Mouse (Mus musculus) left cerebral cortex, adult 9 months (tissue): ENCODE measurements at regions not wholly inside any gene's neighbourhood (a gene's known extent, or its start where the extent isn't known, plus 50 kb on each side); places are given as distances from the start of the nearest gene placed in this dataset.

ENCODE experiments used
- DNase-seq, 2 experiments: peaks; one replicate each; pipeline ENCODE4 v3.0.0; 2022; ENCODE audit warnings: low spot score in 2 of 2

DNA sequence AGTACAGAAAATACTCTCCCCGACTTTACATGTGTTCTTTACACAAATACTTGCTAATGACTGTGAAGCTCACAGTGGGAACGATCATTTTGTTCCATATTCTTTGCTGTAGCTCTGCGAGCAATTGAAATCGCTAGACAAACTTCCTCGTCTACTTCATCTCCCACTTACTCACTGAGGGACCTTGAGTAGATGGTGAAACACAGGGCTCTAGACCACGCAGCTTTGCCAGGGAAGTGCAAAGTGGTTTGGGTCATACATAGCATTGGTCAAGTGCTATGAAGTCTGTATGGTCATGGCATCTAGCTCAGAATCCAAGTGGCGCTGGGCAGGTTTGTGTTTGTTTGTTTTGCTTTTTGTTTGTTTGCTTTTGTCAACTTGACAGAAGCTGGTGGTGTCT is 1174.0 kb upstream of the A1bg start:
- DNase-seq: no peak

DNA sequence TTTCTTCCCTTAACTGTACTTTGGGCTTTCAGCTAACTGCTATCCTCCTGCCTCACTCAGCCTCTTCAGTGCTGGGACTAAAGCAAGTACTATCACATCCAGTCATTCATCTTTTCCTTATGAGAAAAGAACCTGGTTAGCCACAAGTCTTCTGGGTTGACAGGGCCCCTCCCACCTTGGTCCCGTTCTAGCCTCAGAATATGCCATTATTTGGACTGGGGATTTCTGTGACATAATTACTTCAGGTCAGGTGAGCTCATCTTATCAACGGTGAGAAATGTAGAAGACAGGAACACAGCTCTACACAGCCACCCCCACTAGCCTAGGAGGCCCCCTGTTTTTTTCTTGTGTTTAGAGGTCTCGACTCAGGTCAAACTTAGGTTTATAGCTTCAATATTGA is 1172.4 kb upstream of the A1bg start:
- DNase-seq: no peak

DNA sequence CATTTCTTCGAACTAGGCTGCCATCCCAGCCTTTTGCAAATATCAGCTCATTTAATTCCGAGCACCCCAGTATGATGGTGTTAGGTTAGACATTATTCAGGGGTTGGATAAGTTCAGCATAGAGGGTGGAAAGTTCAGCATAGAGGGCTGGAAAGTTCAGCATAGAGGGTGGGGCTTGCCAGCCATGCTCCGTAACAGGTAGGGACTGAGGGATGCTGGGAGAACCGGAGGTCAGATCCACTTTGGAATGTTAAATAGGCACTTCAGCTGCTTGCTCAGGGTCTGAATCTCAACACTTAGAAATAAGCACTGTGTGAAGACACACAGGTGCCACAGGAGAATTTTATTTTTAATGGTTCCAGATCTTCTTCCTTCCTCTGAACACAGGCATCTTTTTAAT is 1170.9 kb upstream of the A1bg start:
- no peak for DNase-seq

DNA sequence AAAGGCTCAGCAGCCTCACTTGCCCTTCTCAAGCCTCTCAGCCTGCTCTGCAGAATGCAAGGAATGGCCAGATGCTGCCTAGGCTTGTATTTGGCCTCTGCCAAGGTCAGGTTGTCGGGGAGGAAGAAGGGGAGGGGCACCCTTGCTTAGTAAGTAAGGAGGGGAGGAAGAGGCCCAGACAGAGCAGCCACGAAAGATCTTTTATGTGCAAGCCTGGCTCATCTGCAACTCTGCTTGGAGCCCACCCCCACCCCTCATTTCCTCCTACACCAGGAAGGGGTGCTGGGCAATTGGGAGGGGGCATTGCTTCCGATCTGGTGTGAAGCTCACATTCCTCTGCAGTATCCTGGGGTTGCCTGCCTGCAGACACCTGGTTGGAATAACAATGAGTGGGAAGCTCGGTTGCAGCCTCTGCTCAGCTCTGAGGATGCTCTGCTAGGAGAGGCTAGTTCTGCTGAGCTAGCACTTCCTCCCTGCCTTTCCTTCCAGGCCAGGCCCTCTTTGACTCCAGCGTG is 1169.9 kb upstream of the A1bg start:
- DNase-seq: no peak

DNA sequence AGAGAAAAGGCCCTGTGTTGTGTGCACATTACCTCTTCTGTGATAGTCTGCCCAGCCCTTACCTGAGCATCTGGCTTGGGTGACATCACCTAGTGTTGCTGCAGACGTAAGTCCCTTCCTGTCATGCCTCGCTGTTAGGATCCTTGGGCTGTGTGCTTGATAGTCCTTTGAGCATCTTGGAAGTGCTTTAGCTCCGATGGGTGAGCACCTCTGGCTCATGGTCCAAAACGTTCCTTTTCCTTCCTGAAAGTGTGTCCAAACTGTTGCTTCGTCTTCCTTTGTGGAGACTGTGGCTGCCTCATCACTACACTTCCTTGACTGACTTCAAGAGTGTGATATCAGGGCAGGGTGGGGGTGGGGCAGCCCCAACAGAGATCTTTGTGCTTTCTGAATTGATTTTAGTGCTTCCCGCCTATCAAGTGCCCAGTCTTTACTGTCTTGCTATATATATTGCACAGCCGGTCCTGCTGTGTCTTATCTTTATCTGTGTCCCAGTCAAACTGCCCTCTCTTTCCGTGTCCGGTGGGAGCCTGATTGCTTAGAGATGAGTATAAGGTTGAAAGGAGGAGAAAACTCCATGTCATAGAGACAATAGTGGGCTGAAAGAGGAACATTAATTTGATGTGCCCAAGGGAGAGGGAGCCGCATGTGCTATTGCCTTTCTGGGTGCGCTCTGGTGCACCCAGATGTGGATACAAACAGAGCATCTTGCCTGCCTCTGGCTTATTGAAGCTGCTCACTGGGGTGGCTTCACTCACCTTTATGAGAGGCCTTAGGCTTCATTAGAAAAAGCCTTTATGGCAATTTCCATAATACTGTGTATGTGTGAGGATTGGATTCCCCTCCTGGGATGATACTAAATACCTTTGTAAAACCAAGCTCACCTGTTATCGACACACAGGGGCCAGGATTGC is 1169.2 kb upstream of the A1bg start:
- DNase-seq: no peak

DNA sequence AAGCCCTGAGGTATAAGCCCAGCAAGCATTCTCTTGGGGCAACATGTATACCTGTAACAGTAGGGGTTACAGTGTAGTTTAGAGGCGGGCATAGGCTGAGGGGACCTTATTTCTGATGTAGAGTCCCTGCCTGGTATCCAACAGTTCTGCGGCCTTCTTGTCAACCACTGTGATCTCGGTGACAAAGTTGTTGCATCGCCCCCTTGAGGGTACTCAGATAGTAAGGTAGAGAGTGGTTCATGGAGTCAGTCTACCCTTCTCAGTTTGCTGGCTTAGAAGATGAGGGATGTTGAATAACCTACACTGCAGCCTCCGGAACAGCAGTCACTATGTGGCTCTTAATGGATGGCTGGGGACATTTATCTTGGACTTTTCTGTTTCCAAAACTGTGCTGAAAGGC is 1168.3 kb upstream of the A1bg start:
- DNase-seq: no peak

DNA sequence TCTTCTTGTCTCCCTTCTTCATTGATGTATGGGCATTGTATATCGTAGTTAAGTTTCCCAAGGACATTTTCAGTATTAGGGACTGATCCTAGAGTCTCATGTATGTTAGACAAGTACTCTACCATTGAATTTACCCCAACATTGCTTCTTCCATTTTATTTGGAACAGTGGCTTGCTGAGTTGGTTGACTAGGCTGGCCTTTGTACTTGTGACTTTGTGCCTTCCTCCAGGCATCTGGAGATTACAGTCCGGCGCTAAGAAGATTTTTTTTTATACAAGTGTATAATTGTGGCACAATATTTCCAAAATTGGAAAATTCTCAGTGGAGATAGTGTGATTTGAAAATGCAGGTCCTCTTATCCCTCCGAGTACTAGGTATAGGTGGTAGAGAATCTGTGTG is 1165.5 kb upstream of the A1bg start:
- DNase-seq: no peak

DNA sequence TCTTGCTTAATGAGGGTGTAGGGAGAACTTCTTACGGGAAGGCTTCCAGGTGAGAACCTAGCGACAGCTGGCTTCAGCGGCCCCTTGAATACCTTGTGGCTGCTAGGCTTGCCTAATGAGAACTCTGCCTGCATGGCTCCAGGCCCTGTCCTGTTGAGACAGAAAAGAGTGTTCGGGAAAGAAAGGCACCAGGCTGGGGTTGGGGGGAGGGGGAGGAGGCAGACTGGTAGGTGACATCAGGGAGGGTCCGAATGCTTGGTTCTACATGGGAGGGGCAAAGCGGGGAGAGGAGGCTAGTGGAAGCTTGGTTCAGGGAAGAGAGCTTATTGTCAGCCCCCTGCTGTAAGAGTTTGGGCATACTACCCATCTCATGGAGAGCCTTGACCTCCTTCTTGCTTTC is 1164.9 kb upstream of the A1bg start:
- DNase-seq: no peak

DNA sequence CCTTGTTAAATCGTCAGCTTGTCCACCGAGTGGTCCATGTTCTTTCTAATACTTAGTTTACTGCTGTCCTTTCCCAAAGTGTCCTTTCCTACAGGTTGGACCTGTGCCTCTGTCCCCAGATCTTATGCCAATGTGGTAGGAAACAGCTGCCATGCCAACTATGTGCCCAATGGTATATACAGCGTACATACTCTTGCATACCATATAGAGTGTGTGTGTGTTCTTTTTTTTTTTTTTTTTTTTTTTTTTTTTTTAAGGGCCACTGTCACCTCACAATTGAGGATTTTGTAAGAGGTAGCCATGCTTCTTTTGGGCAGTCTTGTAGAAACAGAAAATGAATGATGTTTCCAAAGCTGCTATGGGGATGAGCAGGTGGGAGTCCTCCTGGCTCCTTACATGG is 1163.2 kb upstream of the A1bg start:
- no peak for DNase-seq

DNA sequence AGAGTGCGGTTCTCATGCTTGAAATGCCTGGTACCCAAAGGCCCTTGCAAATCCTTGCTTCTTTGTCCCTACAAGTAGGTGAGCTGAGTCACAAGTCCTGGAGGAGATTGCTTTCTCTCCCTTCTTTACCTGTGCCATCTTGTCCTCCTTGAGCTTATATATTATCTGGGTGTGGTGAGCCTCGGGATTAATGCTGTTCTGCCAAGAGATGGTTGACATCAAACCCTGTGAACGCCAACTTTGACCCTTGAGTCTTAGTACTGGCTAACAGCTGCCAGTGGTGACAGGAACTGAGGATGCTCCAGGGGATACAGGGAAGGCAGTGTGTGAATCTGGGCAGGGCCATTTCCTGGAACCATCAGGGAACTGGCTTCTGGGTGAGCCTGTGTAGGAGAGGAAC is 1160.5 kb upstream of the A1bg start:
- DNase-seq: no peak

DNA sequence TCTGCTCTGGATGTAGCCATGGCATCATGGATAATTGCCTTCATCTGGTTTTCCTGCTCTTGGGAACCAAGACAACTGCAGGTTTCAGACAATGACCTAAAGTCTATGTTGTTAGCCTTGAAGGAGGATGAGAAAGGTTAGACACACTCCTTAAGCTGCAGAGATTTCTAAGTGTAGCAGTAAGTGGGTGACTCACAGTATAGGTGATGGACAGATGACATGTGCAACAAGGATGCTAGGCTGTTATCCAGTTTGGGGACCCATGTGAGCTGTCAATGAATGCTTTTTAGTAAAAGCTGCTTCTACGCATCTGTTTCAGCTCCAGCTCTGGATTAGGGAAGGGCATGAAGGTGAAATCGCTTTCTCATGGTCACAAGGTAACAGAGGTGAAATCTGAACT is 1159.7 kb upstream of the A1bg start:
- DNase-seq: no peak

DNA sequence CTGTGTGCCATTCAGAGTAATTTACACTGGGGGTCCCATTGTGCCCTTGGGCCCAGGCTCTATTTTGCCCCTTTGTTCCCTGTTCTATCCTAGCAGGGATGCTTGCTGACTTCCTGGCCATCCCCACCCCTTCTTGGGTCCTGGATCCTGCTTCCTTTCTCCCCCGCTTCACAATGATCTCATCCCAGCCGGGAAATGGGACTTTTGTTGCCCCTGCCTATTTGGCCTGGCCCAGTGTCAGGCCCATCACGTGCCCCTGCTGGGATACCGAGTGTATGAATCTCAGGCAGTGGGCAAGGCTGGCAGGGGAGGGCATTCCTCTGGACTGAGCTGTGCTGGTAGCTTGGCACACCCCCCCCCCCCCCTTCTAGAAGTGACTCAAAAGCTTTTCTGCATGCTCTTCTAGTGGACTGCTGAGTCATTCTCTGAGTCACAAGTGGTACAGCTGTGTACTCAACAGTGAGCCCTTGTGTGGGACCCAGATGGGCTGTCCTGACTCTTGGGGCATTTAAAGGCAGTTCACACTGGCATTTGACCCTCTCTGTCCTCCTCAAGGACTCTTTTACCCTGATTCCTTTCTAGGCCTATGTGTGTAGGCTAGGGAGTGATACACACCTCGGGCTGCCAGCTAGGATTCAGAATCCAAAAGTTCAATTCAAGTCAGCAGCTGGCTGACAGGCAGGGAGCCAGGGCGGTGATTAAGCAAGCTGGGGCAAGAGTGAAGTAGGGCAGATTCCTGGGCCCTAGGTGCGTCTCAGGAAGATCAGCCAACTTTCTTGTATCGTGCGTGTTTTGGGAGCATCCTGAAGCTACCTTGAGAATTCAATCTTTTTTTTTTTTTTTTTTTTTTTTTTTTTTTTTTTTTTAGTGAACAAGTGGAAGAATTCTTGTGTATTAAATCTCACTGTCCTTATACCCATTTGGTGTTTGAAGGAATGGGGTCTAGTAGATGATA is 1156.6 kb upstream of the A1bg start:
- peak; percentile 63 to 77 for DNase-seq

DNA sequence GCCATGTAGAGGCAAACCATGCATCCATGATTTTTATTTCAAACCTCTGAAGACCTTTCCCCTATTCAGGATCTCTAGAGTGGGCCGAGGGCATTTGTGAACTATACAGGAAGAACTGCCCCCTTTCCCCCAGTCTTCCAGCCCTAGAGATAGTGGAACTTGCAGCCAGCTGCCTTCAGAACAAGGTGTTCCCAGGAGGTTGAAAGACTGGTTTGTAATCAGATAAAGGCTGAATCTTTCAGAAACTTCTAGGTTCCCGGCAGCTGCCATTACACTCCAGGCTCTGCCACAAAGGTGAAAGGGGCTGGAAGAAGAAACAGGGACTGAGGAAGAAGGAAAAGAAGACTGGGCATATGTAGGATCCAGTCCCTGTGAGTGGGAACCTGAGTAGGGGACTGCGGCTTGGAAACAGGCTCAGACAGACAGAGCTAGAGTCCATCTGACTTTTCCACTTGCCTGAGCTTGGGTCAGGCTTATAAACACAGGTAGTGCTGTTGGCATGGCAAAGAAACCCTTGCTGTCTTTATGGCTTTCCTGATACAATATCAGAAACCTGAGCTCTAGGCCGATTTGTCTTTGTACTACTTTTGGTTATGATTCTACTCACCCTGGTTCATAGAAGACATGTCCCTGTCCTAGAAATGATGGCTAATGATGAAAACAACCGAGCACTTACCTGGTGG is 1153.9 kb upstream of the A1bg start:
- DNase-seq: no peak

DNA sequence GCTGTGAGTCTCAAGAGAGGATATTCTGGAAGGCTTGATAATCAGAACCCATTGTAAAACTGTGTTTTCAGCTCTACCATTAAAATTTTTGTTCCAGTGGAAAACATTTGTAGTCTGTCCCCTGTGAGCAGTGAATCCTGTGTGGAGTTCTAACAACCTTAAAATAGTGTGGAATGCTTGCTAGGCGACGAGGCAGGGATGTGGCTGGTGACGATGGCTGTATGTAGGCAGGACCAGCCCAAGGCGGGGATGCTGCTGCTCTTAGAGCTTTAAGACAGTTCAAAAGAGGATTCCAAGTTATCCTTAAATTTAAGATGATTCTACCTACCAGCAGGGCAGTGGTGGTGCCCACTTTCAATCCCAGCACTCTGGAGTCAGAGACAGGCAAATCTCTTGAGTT is 1151.9 kb upstream of the A1bg start:
- no peak for DNase-seq

DNA sequence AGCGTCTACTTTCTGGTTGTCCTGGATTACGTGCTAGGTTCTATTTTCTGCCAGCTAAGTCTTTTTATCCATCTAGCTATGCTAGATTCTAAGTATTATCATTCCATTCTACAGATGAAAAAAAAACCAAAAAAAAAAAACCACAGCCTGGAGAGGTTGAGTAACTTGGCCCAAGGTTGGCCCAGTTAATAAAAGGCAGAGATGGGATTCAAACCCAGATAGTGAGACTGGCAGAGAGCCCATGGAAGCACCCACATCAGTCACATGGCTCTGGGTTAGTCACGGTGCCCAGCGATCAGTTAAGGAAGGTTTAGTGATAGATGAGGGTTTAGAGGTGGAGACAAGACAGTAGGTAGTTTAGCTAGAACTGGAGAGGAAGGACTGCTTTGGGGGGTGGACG is 1150.8 kb upstream of the A1bg start:
- no peak for DNase-seq

DNA sequence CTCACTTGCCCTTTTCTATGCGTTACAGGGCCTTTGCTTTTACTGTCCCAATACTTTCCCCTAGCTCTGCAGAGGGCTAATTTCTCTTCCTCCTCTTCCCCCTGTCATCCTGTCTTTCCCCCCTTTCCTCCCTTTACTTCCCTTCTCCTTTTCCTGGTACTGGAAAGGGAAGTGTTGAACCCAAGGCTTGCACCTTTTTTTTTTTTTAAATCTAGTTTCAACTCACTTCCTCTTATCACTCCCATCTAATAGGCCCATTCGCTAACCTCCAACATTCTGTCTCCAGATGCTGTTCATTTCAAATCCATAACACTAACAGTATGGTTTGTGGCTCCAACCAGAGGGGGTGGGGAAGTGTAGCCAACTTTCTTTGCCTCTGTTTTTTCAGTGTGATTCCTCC is 1148.5 kb upstream of the A1bg start:
- no peak for DNase-seq

DNA sequence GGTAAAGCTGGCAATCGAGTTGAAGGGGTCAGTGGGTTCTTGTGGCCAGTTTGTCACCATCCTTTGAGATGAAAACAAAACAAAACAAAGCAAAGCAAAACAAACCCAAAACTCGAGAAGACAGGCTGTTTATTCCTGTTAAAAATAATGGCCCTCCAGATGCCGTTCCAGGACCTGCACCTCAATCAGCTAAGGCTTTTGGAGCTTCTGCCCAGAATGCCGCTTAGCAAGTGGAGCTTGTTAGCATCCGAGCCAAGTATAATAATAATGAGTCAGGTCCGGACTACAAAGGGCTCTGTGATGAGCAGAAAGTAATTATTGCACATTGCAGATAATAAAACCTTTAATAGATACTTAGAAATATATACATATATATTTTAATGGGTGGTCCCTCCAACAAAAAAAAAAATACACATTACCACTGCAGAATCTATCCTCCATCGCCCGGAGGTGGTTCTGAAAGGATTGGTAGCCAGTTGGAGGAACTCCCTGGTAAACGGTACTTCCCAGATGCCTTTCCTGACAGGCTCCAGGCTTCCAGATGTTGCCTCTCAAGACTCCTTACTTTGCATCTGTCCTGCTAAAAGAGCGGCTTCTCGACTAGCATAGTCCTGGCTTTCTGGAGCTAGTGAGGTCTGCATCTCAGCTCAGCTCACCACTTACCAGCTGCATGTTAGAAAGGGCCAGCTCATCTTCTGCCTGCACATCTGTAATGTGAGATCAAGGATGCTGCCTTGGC is 1145.8 kb upstream of the A1bg start:
- no peak for DNase-seq

DNA sequence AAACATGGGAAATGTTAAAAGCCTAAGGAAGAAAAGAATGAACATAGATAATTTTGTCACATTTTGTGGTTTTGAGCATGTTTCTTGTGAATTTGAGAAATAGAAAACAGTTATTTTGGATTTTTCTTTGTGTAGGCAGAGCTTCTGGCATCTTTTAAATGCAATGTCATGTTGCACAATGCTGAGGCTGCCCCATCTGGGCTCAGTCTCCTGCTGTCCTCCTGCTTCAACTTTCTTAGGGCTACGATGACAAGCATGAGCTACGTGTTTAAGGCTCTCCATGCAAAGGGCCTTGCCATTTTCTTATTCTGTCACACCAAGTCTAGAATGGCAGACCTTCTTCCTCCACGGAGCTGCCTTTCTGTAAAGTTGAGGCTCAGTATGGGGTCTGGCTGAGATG is 1141.6 kb upstream of the A1bg start:
- DNase-seq: no peak

DNA sequence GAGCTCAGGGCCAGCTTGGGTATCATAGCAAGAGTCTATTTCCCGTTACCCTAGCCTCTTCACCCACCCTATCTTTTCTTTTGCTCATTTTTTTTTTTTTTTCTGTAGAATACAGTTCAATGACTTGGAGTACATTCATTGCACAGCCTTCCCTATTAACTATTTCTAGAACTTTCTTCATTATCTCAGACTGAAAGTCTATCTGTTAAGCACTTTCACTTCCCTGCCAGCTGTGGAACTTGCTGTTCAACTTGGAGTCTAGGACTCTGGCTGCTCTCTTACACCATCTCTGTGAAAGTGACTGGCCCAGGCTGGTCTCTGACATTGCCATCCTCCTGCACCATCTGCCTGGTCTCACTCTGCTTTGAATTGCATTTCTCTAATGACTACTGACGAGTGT is 1134.6 kb upstream of the A1bg start:
- no peak for DNase-seq

DNA sequence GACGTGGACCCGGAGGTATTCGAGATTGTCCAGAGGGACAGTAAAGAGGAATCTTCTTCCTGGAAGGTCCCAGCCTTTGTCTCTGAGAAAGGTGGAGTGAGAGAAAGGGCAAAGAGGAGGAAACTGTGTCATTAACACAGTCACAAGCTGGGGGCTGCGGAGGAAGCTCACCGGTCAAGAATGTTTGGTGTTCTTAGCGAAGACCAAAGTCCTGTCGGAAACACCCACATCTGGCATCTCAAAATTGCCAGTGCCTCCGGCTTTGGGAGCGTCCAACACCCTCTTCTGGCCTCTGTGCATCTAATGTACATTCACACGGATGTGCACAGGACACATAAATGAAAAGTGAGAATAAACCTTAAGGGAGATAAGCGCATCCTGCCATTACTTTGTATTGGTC is 1134.1 kb upstream of the A1bg start:
- DNase-seq: no peak

DNA sequence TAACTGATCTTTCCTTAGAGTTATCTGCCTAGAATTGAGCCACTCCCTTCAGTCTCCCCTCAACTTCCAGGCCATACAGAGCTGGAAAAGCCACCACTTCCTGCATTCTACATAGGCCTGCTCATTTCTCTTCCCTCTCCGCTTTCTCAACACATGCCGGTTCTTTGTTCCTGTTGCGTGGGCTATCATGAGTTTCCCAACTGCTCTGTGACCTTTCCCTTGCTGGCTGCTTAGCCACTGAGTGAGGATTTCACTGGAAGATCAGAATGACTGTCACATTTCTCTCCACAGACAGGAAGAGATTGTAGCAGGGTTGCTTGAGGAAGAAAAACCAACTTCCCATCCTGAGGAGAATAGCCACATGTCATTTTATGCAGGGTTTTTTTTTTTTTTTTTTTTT is 1133.6 kb upstream of the A1bg start:
- no peak for DNase-seq
